Mouse (Mus musculus) T-helper 1 cell (primary cell): ENCODE data around the gene Echdc1.
"Not testable (repeated sequence)": the region's sequence is repeated elsewhere in the genome, so short reads cannot be mapped to it uniquely, and the experiment has no call there.

ENCODE experiments used
- in situ Hi-C: fragments of 300-600 bp; cut with MboI, MseI; formaldehyde crosslinking; loops from one replicate; pipeline ENCODE4 v1.15.1; 2025; ENCODE audit warnings: high pct_unique_total_duplicates

Echdc1 gene

DNA sequence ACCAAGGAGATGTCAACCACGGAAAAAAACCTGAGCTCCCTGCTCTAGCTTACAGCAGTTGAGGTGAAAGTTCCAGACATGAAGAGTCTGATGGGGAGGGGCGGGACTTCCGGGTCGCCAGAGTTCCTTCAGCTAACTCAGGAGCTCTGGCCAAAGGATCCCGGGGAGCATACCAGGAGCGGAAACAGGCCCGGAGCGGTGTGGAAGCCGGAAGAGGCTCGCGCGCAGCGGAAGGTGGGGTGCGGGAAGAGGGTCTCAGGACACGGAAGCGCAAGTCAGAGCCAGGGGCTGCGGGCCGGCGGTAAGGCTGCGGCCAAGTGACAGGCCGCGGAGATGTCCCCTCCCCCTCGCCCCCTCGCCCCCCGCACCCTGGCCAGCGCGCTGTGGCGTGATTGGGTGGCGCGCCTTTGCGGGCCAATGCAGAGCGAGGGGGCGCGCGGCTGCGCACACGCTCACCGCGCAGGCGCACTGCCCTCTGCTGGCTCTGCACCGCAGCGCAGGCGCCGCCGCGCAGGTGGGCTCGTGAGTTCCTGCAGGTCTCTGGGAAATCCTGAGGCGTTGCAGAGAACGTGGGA is at the start of gene Echdc1:
Echdc1 (plus strand) TSS at position 103 of the 575 bp plus-strand sequence.
- in situ Hi-C loops: loop anchor here (25.0 kb wide), 1 partner anchor 1999 kb away; the partner anchor contains the start of gene Hddc2

DNA sequence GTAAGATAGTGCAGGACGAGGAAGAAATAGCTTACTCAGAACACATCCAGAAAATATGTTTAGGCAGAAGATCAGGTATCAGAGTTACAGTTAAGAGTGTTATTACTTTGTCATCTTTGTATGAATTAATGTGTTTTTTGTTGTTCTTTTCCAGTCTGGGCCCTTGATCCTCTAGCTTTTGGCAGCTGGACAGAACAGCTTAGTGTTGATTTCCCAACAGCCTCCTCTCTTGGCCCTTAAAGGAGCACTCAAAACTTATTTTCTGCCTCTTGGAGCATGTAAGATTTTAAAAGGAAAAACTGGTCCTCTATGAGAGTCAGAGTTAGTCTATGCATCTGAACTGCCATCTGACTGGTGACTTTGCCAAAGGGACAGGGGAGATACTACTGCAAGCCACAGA is 31.2 kb upstream of the Echdc1 start:
- in situ Hi-C loops: no loop called here

DNA sequence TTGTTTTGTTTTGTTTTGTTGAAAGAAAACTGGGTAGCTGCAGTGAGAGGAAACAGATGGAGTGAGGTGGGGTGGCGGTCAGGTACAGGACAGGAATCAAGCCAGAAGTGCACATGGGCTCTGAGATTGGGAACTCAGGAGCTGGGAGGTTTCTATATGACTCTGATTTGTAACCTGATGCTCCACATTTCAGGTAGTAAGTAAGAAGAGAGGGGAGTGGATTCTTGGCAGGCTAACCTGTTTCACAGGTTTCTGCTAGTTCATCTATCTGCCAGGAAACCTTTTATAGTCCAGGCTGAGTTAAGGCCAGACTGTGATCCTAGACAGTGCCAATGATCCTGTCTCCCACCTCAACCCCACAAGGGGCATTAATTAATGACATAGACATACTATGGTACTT is 27.2 kb upstream of the Echdc1 start:
- in situ Hi-C loops: no loop called here

- in situ Hi-C loops: loop anchor here (25.0 kb wide), 1 partner anchor 2010 kb away; the partner anchor contains the start of gene Hddc2
These were observed 10.7 kb upstream of the Echdc1 start for GRCm38 (mm10) chr10:29302230-29302629.

DNA sequence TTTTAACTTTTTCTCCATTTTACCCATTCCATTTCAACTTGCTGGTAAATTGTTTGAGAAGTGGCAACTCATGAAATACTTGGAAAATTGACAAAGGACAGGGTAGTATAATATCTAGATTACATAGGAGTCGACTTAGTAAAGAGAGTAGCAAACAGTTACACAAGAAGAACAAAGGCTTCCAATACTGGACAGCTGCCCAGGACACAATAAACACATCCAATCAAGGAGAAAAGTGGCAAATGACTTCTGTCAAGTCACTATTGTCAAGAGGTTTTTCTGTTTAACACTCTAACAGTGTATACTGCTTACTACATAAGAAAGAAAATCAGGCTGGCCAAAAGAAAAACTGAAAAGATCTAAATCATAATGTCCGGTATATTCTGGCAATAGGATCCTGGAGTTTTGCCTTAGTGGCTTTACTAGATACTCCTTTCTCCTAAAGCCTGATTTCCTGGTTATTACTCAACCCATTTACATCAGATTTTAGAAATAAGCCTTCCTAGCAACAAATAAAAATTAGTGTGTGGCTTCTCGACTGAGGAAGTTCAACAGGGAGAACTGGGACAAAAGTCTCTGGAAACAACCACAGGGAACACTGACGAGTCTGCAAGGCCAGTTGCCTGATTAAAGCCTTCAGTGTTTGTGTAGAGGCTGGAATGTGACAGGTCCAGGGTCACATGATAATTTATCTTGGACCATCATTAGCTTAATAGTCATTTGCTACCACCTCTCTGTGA is 1.3 kb upstream of the Echdc1 start:
- in situ Hi-C loops: loop anchor here (25.0 kb wide), 1 partner anchor 2001 kb away; the partner anchor contains the start of gene Hddc2

- in situ Hi-C loops: loop anchor here (25.0 kb wide), 1 partner anchor 1998 kb away; the partner anchor contains the start of gene Hddc2
These were observed 939 bp downstream of the Echdc1 start for GRCm38 (mm10) chr10:29313905-29314304.

DNA sequence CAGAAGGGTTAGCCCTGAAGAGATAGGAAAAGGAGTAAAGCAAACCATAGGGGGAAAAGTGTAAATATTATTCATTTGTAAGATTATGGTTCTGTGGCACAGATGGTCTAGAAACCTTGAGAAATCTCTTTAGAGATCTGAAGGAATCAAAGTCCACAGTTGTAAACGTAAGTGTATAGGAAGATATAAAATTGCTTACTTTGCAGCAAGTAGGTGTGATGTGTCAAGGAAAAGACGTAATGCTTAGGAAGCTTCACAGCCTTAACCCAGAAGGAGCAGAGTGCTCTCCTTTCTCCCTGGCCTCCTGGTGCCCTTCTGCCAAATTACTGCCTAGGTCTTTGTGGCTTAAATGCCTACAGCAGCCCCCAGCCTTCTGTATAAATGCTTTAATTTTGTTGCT is 11.9 kb downstream of the Echdc1 start:
- in situ Hi-C loops: loop anchor here (25.0 kb wide), 1 partner anchor 1987 kb away; the partner anchor contains the start of gene Hddc2

DNA sequence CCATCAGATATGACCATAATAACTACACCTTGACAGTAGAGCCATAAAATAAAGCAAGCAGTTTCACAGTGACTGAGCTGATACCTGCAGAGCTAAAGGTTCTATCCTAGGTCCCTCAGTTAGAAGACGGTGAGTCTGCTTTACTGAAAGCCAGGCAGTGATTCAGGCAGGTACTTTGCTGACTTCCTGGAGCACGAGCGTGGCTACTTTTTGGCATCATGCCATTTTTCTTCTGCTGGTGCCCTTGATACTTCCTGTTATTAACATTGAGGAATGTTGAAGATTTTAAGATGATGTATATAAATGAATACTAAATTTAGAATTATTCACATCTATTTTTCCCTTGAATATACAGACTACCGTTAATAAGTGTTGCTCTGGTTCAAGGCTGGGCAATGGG is 20.9 kb downstream of the Echdc1 start:
- in situ Hi-C loops: no loop called here

- in situ Hi-C loops: no loop called here
These were observed 25.5 kb downstream of the Echdc1 start for GRCm38 (mm10) chr10:29338355-29339056.

- in situ Hi-C loops: no loop called here
These were observed 31.3 kb downstream of the Echdc1 start for GRCm38 (mm10) chr10:29344232-29344631.

GRCm38 (mm10) chr10:29346638-29347037 is 33.7 kb downstream of the Echdc1 start:
- in situ Hi-C loops: no loop called here

- in situ Hi-C loops: no loop called here
These were observed 38.5 kb downstream of the Echdc1 start for GRCm38 (mm10) chr10:29351420-29351819.

GRCm38 (mm10) chr10:29352575-29352974 is 39.6 kb downstream of the Echdc1 start:
- in situ Hi-C loops: no loop called here

DNA sequence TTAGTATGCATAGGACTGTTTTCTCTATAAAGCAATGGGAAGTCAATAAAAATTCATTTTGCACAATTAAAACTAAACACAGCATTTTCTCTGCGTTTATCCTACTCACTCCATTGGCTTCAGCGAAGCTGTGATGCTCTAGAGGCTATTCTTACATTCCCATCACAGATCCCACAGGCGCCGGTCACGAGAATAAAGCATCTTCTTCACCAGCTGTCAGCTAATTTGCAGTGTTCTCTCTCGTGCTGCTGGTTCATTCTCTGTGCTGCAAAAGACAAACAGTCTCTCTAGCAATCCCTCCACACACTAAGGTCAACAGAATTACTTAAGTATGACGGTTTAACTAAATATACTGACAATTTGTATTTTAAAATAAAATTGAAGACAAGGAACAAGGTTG is 41.2 kb downstream of the Echdc1 start:
- in situ Hi-C loops: no loop called here

GRCm38 (mm10) chr10:29361095-29361463 is 48.1 kb downstream of the Echdc1 start:
- in situ Hi-C loops: loop anchor here (5.0 kb wide), 1 partner anchor 1446 kb away; no protein-coding TSS in a partner anchor

- in situ Hi-C loops: loop anchor here (5.0 kb wide), 1 partner anchor 1446 kb away; no protein-coding TSS in a partner anchor
These were observed 48.7 kb downstream of the Echdc1 start for GRCm38 (mm10) chr10:29361464-29362196.

DNA sequence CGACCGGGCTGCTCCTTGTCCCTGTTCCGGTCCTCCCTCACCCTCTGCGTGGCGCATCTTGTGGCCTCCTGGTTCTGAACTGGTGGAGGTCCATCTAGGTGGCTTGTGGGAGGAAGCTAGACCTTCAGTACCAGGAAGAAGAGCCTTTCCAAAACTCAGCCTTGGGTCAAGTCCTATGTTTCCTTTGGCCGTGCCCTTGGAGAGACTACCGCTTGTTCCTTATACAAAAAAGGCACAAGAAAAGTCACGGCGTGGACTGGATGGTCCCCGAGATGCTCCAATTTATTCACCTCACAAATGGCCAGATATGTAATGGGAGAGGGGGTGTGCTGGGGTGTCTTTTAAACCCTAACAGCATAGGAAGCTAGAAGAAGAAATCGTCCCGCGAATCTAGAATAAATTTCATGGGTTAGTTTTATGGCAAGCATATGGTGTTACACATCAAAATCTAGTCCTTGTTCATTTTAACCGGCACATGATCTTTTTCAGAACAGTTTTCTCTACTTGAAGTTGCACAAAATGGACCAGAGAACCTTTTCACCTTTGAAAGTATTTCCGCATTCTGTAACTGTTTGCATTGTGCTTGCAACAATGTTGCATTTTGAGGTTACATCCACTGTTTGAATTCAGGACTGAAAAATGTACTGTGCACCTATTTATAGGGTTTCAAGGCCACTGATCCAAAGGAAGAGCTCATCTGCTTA is 49.4 kb downstream of the Echdc1 start, which contains the start of gene Rnf146:
Rnf146 (minus strand) TSS at position 246 of the 704 bp plus-strand sequence.
- in situ Hi-C loops: loop anchor here (5.0 kb wide), 1 partner anchor 1445 kb away; no protein-coding TSS in a partner anchor

GRCm38 (mm10) chr10:29374065-29374464 is 61.1 kb downstream of the Echdc1 start:
- in situ Hi-C loops: no loop called here

GRCm38 (mm10) chr10:29381558-29381957 is 68.6 kb downstream of the Echdc1 start:
- in situ Hi-C loops: no loop called here

DNA sequence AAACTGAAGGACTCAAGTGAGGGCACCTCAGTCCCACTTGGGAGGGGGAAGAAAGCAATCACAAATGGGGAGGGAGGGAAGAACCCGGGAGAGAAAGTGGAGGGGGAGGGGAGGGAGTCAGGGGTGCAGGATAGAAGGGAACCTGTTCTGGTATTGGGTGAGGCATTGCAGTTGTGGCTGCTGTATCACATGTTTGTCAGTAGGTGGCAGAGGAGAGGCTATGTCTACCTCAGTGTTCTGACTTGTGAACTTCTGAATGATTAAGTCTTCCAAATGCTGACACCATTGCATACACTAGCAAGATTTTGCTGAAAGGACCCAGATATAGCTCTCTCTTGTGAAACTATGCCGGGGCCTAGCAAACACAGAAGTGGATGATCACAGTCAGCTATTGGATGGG is 81.9 kb downstream of the Echdc1 start:
- in situ Hi-C loops: not testable (repeated sequence)
